Comparison of ENCODE assay signal across 23 mouse cellular contexts in the genomic region with DNA sequence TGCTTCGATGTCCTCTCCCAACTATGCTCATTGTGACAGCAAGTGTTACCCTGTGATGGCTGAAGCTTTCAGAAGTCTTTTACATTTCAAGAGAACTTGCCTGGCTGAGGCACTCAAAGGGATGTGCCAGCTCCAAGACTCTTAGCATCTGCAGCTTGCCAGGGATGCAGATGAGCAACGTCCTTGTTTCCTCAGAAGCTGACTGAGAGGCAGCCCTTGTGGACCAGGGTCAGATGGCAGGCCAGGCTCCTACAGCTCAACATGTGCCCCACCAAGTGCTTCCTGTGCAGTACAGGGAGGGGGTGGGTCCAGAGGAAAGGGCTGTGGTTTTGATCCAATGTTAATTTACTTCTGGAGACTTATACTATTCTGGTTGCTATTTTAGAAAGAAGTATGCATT.
DNase-seq lines count a peak whose midpoint lies in the region; ATAC-seq and TF ChIP-seq lines count a peak whose summit lies in the region.
"Had no signal": no experiment of that assay in that cellular context is flagged by ENCODE, and none has a peak within 500 bp of the region (broad histone marks: within the 10 kb centered on the region; RNA-seq: fewer than 3 reads in every experiment).

No protein-coding gene starts in this region.

- no peak for ATAC-seq in heart, embryonic 11.5 days (replicated peaks; ENCODE audit: insufficient number of reproducible peaks, low FRiP score, low TSS enrichment)
- no peak for ATAC-seq in midbrain, postnatal 0 days (ENCODE audit: low FRiP score)
- ATAC-seq in midbrain, embryonic 11.5 days (ENCODE audit: low FRiP score): no peak
- ATAC-seq: CD4-positive, CD25-positive, alpha-beta regulatory T cell, adult 4 months; forebrain, embryonic 16.5 days; intestine, postnatal 0 days had no signal

- H3K4me3 ChIP-seq in heart, embryonic 11.5 days (ENCODE audit: low read depth, low read length): no peak overlapping the region
- H3K4me3 ChIP-seq in layer of hippocampus, adult 2 months: no peak overlapping the region
- H3K4me3 ChIP-seq in midbrain, postnatal 0 days (ENCODE audit: low read depth, low read length): no peak overlapping the region
- no peak overlapping the region for H3K4me3 ChIP-seq in midbrain, embryonic 11.5 days (ENCODE audit: low read depth, low read length)
- H3K4me3 ChIP-seq: embryonic facial prominence, embryonic 12.5 days; forebrain, embryonic 12.5 days had no signal

- H3K4me1 ChIP-seq in heart, embryonic 11.5 days (ENCODE audit: control insufficient read depth, insufficient read depth, low read length): 0 out of 2 replicates have a peak, but pooled peaks cover 2% of the 10 kb centered on the region
- H3K4me1 ChIP-seq in midbrain, postnatal 0 days (ENCODE audit: insufficient read depth, low read length): no peaks in the 10 kb centered on the region
- no peaks in the 10 kb centered on the region for H3K4me1 ChIP-seq in midbrain, embryonic 11.5 days (ENCODE audit: control insufficient read depth, insufficient read depth, low read length)
- H3K4me1 ChIP-seq: forebrain, embryonic 12.5 days had no signal

- H3K9me3 ChIP-seq in heart, embryonic 11.5 days (replicated peaks; ENCODE audit: control insufficient read depth, low read length): no peaks in the 10 kb centered on the region
- H3K9me3 ChIP-seq in midbrain, postnatal 0 days (ENCODE audit: low read length): no peaks in the 10 kb centered on the region
- H3K9me3 ChIP-seq in midbrain, embryonic 11.5 days (ENCODE audit: control insufficient read depth, low read length): no peaks in the 10 kb centered on the region
- H3K9me3 ChIP-seq: embryonic facial prominence, embryonic 12.5 days; forebrain, embryonic 12.5 days; G1E had no signal

- intact Hi-C loops in gastrocnemius, postnatal 14 days (cut with DNase I; ENCODE audit: low total_unique reads): no loop called here

- no peaks in the 10 kb centered on the region for H3K36me3 ChIP-seq in heart, embryonic 11.5 days (ENCODE audit: control insufficient read depth, insufficient read depth, low read length)
- H3K36me3 ChIP-seq in midbrain, postnatal 0 days (ENCODE audit: insufficient read depth, low read length): no peaks in the 10 kb centered on the region
- H3K36me3 ChIP-seq in midbrain, embryonic 11.5 days (ENCODE audit: control insufficient read depth, insufficient read depth, low read length): no peaks in the 10 kb centered on the region
- H3K36me3 ChIP-seq: embryonic facial prominence, embryonic 12.5 days; forebrain, embryonic 12.5 days; G1E had no signal

- 52% methylated on average over 2 of the region's 2 CpGs for WGBS in heart, embryonic 11.5 days (ENCODE audit: insufficient replicate concordance)
- 53% methylated on average over 2 of the region's 2 CpGs for WGBS in midbrain, postnatal 0 days
- WGBS in midbrain, embryonic 11.5 days: 59% methylated on average over 2 of the region's 2 CpGs

- H3K4me2 ChIP-seq in heart, embryonic 11.5 days: no peak overlapping the region
- H3K4me2 ChIP-seq in midbrain, postnatal 0 days (ENCODE audit: low read depth, low read length, poor library complexity, severe bottlenecking): no peak overlapping the region
- H3K4me2 ChIP-seq in midbrain, embryonic 11.5 days: no peak overlapping the region
- H3K4me2 ChIP-seq: embryonic facial prominence, embryonic 12.5 days; forebrain, embryonic 12.5 days had no signal

- DNase-seq in heart, adult 11 months: peak; percentile 70
- DNase-seq in layer of hippocampus, adult 2 months (ENCODE audit: low spot score in 2 of 2): no peak
- DNase-seq in layer of hippocampus, postnatal 25 days (ENCODE audit: extremely low spot score in 1 of 2, low spot score in 1 of 2): no peak
- peak; percentile 12 for DNase-seq in midbrain, postnatal 0 days (ENCODE audit: low spot score)
- DNase-seq in midbrain, embryonic 11.5 days (ENCODE audit: low spot score, missing footprints): no peak
- DNase-seq in skeletal muscle tissue, adult 2 months (ENCODE audit: low read depth, low spot score): peak; percentile 30
- DNase-seq in gastrocnemius, postnatal 14 days: no peak
- DNase-seq: adrenal gland, adult 8-10 months; adrenal gland, postnatal 36 days; B cell, adult 2 months; cerebellum, adult 11 months; cerebellum, adult 9-10 months; cerebellum, postnatal 25 days; gastrocnemius, postnatal 10 days; heart, postnatal 10 days; heart, postnatal 4 days had no signal

- H3K27me3 ChIP-seq in heart, embryonic 11.5 days (ENCODE audit: control insufficient read depth, insufficient read depth, low read length): no peaks in the 10 kb centered on the region
- H3K27me3 ChIP-seq in midbrain, postnatal 0 days (ENCODE audit: insufficient read depth, low read length): no peaks in the 10 kb centered on the region
- H3K27me3 ChIP-seq in midbrain, embryonic 11.5 days (ENCODE audit: control insufficient read depth, insufficient read depth, low read length): no peaks in the 10 kb centered on the region; the same call in 1 of the 2 replicates
- H3K27me3 ChIP-seq: embryonic facial prominence, embryonic 12.5 days; forebrain, embryonic 12.5 days had no signal

- TF ChIP-seq CTCF in layer of hippocampus, adult 2 months (conservative IDR thresholded peaks at IDR 0.05): no peak
- TF ChIP-seq CTCF in midbrain, postnatal 0 days (IDR thresholded peaks at IDR 0.05): no peak

- H3K27ac ChIP-seq in heart, embryonic 11.5 days (ENCODE audit: low read depth, low read length): no peak overlapping the region
- peak overlapping the region; percentile 77 for H3K27ac ChIP-seq in layer of hippocampus, adult 2 months
- no peak overlapping the region for H3K27ac ChIP-seq in midbrain, postnatal 0 days (ENCODE audit: low read depth, low read length)
- H3K27ac ChIP-seq in midbrain, embryonic 11.5 days (ENCODE audit: low read depth, low read length): no peak overlapping the region
- H3K27ac ChIP-seq: embryonic facial prominence, embryonic 12.5 days; forebrain, embryonic 12.5 days had no signal

- no peak overlapping the region for H3K9ac ChIP-seq in heart, embryonic 11.5 days (ENCODE audit: low read depth, low read length)
- no peak overlapping the region for H3K9ac ChIP-seq in midbrain, postnatal 0 days (replicated peaks; ENCODE audit: low read length, poor library complexity, severe bottlenecking)
- no peak overlapping the region for H3K9ac ChIP-seq in midbrain, embryonic 11.5 days (ENCODE audit: low read length)
- H3K9ac ChIP-seq: embryonic facial prominence, embryonic 12.5 days; forebrain, embryonic 12.5 days had no signal

Comparison
In these comparisons a context has a peak if more than half of its experiments do, and no peak if none do; other contexts are left out.
1. DNase-seq: peak in heart, adult 11 months (single experiment), midbrain, postnatal 0 days (single experiment) and skeletal muscle tissue, adult 2 months (single experiment); none in layer of hippocampus, adult 2 months (0 of 2), layer of hippocampus, postnatal 25 days (0 of 2), midbrain, embryonic 11.5 days (single experiment) and gastrocnemius, postnatal 14 days (single experiment).